Mouse (Mus musculus) heart, postnatal 0 days (tissue): ENCODE measurements at regions not wholly inside any gene's neighbourhood (a gene's known extent, or its start where the extent isn't known, plus 50 kb on each side); places are given as distances from the start of the nearest gene placed in this dataset.

Experiments used
- CTCF ChIP-seq: IDR thresholded peaks from 2 replicates; pipeline ENCODE4 v1.5.1; 2016; ENCODE audit warnings: antibody characterized with exemption, control low read depth, low read depth
- EP300 ChIP-seq: IDR thresholded peaks from 2 replicates; pipeline ENCODE4 v1.6.1; 2016; ENCODE audit warnings: antibody characterized with exemption, low read depth

DNA sequence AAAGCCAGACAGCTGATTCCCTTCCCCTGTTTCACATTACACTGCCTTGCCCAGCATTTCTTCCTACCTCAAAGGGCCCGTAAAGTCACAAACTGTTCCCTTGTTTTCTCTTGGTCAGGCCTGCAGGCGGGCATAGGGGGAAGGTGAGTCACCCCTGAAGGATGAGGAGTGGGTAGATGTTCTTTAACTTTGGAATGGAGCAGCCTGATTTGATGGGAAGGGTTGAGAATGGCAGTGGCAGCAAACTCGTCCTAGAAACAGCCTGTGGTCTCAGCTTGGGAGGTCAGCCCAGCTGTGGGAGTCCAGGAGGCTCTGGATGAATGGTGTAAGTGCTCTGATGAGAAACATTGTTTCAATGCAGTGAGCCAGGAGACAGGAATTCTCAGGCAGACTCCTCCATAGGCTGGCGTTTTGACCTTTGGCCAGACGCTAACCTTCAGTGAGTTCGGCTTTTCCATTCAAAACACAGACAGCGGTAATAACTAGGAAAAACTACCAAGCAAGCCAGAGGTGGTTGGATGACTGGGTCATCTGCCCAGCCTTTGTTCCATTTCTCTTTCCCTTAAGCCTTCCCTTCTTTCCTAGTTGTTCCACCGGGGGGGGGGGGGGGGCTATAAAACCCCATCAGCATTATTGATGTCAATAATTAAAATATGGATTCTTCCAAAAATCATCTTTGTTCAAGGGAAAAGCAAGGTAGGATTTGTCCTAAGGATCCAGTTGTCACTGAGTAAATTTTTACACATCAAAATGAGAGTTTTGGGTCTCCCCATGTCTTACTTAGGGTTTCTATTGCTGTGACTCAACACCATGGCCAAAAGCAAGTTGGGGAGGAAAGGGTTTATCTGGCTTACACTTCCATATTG, 109.4 kb upstream of the Cpm start:
- TF ChIP-seq CTCF (no peak), EP300 (no peak)
